Mouse (Mus musculus): ENCODE measurements around the gene Zfp28. TPM values are rescaled to one million over a fixed set of nuclear protein-coding genes. Genes with fewer than 3 reads are reported as not detected.

Gene Zfp28
- total RNA-seq (2012; rRNA removed) = 5.6 and 7.7 TPM in 2 replicates

DNA sequence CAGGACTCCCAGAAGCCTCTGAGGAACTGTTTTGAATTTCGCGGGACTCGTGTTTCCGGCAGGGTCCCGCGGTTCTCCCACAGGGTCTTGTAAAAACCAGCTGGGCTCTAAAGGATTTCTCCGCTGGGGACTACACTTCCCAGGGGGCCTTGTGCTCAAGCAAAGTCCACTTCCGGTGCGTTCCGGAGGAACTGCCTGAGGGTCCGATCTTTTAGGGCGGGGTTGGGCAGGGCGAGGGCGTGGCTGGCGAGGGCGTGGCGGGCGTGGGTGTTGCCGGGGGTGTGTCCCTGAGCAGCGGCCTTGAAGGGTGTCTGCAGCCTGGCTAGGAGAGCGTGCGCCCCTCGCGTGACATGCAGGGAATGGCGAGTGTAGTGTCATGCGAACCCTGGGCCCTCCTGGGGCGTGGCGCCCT, at the start of gene Zfp28:
TSS of gene Zfp28 (plus strand) at position 252 of the 412 bp plus-strand sequence.
- 0 out of 4 replicates have a peak, but pooled peaks cover 0 to 2% of the 10 kb centered on the region in 2 experiments for H3K4me1 ChIP-seq (ENCODE audit: control insufficient read depth in 2 of 2, insufficient read depth in 2 of 2, low read length in 2 of 2, poor library complexity in 1 of 2)
- in situ Hi-C loops (cut with MboI; ENCODE audit: low sequenced_read_pairs in 2 of 2, unreplicated experiment in 2 of 2) = no loop called here
- H3K4me3 ChIP-seq (ENCODE audit: insufficient read depth in 1 of 2, low read depth in 1 of 2, low read length in 2 of 2, poor library complexity in 1 of 2, severe bottlenecking in 1 of 2) = peak within 1 kb of the TSS; percentile 63 to 81
- no peak within 1 kb of the TSS for H3K27ac ChIP-seq (ENCODE audit: insufficient read depth, low read depth, low read length, poor library complexity, severe bottlenecking)
- no peaks in the 10 kb centered on the region for H3K36me3 ChIP-seq (ENCODE audit: control insufficient read depth, insufficient read depth, low read length, poor library complexity, severe bottlenecking)
- TF ChIP-seq HCFC1 (IDR thresholded peaks at IDR 0.05; ENCODE audit: borderline replicate concordance, insufficient read depth, low read length) (peak; percentile 97), MAFK (IDR thresholded peaks at IDR 0.05; ENCODE audit: insufficient read depth, low read depth, low read length) (no peak)
- no peaks in the 10 kb centered on the region for H3K9me3 ChIP-seq (ENCODE audit: control insufficient read depth, insufficient read depth, low read depth, low read length)
- peak; percentile 94 for DNase-seq (ENCODE audit: low read depth, low spot score)
- peak within 1 kb of the TSS; percentile 74 for H3K9ac ChIP-seq (ENCODE audit: insufficient read depth, low read depth, low read length, poor library complexity, severe bottlenecking)

DNA sequence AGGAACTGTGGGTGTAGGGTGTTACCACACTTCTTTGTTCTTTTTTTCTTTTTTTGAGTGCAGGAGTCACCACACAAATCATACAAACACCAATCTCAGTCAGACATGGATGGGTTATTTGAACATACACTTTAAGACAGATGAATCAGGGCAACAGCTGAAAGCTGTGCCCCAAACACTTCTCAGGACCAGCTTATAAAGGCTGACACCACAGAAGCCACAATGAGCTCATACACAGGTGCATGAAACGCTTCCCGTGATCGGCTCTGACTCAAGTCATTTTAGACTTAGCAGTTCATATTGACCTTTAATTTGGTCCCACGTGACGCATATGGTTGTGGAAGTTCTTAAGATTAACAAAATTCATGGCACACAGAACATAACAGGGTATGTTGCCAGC, 43.2 kb upstream of the Zfp28 start:
- H3K4me1 ChIP-seq (ENCODE audit: control insufficient read depth in 2 of 2, insufficient read depth in 2 of 2, low read length in 2 of 2, poor library complexity in 1 of 2) = no peaks in the 10 kb centered on the region
- no peaks in the 10 kb centered on the region for H3K9me3 ChIP-seq (ENCODE audit: control insufficient read depth, insufficient read depth, low read depth, low read length)
- no peak for TF ChIP-seq MAFK (IDR thresholded peaks at IDR 0.05; ENCODE audit: insufficient read depth, low read depth, low read length)
- no peak for TF ChIP-seq ZNF384 (IDR thresholded peaks at IDR 0.05; ENCODE audit: low read depth, low read length)
- no peak for TF ChIP-seq CHD2 (IDR thresholded peaks at IDR 0.05; ENCODE audit: low read depth, low read length)
- TF ChIP-seq ZC3H11A (IDR thresholded peaks at IDR 0.05; ENCODE audit: borderline replicate concordance, low read depth, low read length) = no peak
- TF ChIP-seq HCFC1 (IDR thresholded peaks at IDR 0.05; ENCODE audit: borderline replicate concordance, insufficient read depth, low read length) = no peak
- H3K36me3 ChIP-seq (ENCODE audit: control insufficient read depth, insufficient read depth, low read length, poor library complexity, severe bottlenecking) = no peaks in the 10 kb centered on the region
- in situ Hi-C loops (cut with MboI; ENCODE audit: low sequenced_read_pairs in 2 of 2, unreplicated experiment in 2 of 2) = no loop called here
- no peak overlapping the region for H3K9ac ChIP-seq (ENCODE audit: insufficient read depth, low read depth, low read length, poor library complexity, severe bottlenecking)
- DNase-seq (ENCODE audit: low read depth, low spot score) = no peak
- no peak overlapping the region for H3K27ac ChIP-seq (ENCODE audit: insufficient read depth, low read depth, low read length, poor library complexity, severe bottlenecking)
- H3K4me3 ChIP-seq (ENCODE audit: insufficient read depth in 1 of 2, low read depth in 1 of 2, low read length in 2 of 2, poor library complexity in 1 of 2, severe bottlenecking in 1 of 2) = no peak overlapping the region

DNA sequence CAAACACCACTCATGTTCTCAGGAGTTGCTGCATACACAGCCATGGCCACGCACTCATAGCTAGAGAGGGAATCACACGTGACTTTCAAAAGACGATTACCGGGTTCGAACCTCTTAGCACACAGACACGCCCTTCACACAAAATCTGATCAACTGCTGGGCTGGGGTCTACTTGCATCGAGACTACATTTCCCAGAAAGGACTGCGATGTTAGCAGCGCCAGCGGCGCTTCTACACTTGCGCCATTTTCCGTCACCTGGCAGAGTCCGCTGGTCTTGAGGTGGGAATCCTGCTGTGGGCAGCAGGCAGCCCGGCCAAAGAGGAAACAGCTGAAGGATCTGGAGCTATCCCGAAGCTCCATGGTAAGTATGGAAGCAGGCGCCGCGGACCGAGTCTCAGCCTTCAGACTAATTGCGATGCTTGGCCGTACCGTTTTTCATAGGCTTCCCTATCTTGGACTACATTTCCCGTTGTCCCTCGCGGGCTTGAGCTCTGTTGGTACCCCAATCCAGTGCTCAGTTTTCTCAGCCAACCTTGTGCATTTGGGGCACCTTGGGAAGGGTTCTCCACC, 39.5 kb upstream of the Zfp28 start, which contains the start of gene Gm3854:
TSS of gene Gm3854 (plus strand) at position 259 of the 571 bp plus-strand sequence.
- Histone ChIP-seq H3K9ac (ENCODE audit: insufficient read depth, low read depth, low read length, poor library complexity, severe bottlenecking) (peak within 1 kb of the TSS; percentile 87), H3K9me3 (ENCODE audit: control insufficient read depth, insufficient read depth, low read depth, low read length) (no peaks in the 10 kb centered on the region), H3K4me1 (ENCODE audit: control insufficient read depth in 2 of 2, insufficient read depth in 2 of 2, low read length in 2 of 2, poor library complexity in 1 of 2) (no peaks in the 10 kb centered on the region), H3K36me3 (ENCODE audit: control insufficient read depth, insufficient read depth, low read length, poor library complexity, severe bottlenecking) (no peaks in the 10 kb centered on the region), H3K27ac (ENCODE audit: insufficient read depth, low read depth, low read length, poor library complexity, severe bottlenecking) (no peak within 1 kb of the TSS), H3K4me3 (ENCODE audit: insufficient read depth in 1 of 2, low read depth in 1 of 2, low read length in 2 of 2, poor library complexity in 1 of 2, severe bottlenecking in 1 of 2) (peak within 1 kb of the TSS; percentile 92 to 97)
- peak; percentile 63 for DNase-seq (ENCODE audit: low read depth, low spot score)
- in situ Hi-C loops (cut with MboI; ENCODE audit: low sequenced_read_pairs in 2 of 2, unreplicated experiment in 2 of 2) = no loop called here
- TF ChIP-seq CHD2 (IDR thresholded peaks at IDR 0.05; ENCODE audit: low read depth, low read length) (no peak), ZNF384 (IDR thresholded peaks at IDR 0.05; ENCODE audit: low read depth, low read length) (no peak), ZC3H11A (IDR thresholded peaks at IDR 0.05; ENCODE audit: borderline replicate concordance, low read depth, low read length) (no peak), MAFK (IDR thresholded peaks at IDR 0.05; ENCODE audit: insufficient read depth, low read depth, low read length) (no peak), HCFC1 (IDR thresholded peaks at IDR 0.05; ENCODE audit: borderline replicate concordance, insufficient read depth, low read length) (peak; percentile 92)

DNA sequence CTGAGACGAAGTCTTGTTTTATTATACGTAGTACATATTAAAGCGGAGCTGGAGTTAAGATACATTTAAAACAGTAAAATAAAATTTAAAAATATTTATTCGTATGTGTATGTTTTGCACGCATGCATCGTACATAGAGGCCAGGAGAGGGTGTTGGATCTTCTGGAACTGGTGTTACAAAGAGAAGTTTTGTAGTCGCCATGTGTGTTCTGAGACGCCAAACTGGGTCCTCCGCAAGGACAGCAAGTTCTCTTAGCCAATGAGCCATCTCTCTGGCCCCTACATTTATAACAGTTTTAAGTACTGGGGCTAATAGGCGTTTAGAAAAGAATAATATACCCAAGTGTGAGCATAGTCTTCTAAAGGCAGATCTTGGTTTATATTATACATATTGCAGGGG, 39.0 kb upstream of the Zfp28 start:
- in situ Hi-C loops (cut with MboI; ENCODE audit: low sequenced_read_pairs in 2 of 2, unreplicated experiment in 2 of 2) = no loop called here
- H3K27ac ChIP-seq (ENCODE audit: insufficient read depth, low read depth, low read length, poor library complexity, severe bottlenecking) = no peak overlapping the region
- peak overlapping the region; percentile 92 to 97 for H3K4me3 ChIP-seq (ENCODE audit: insufficient read depth in 1 of 2, low read depth in 1 of 2, low read length in 2 of 2, poor library complexity in 1 of 2, severe bottlenecking in 1 of 2)
- no peaks in the 10 kb centered on the region for H3K9me3 ChIP-seq (ENCODE audit: control insufficient read depth, insufficient read depth, low read depth, low read length)
- no peaks in the 10 kb centered on the region; a peak in 1 of 4 replicates for H3K4me1 ChIP-seq (ENCODE audit: control insufficient read depth in 2 of 2, insufficient read depth in 2 of 2, low read length in 2 of 2, poor library complexity in 1 of 2)
- TF ChIP-seq HCFC1 (IDR thresholded peaks at IDR 0.05; ENCODE audit: borderline replicate concordance, insufficient read depth, low read length) = no peak
- no peak for TF ChIP-seq CHD2 (IDR thresholded peaks at IDR 0.05; ENCODE audit: low read depth, low read length)
- no peak for TF ChIP-seq MAFK (IDR thresholded peaks at IDR 0.05; ENCODE audit: insufficient read depth, low read depth, low read length)
- TF ChIP-seq ZNF384 (IDR thresholded peaks at IDR 0.05; ENCODE audit: low read depth, low read length) = no peak
- no peak for TF ChIP-seq ZC3H11A (IDR thresholded peaks at IDR 0.05; ENCODE audit: borderline replicate concordance, low read depth, low read length)
- no peak for DNase-seq (ENCODE audit: low read depth, low spot score)
- peak overlapping the region; percentile 69; the same call in 1 of the 2 replicates for H3K9ac ChIP-seq (ENCODE audit: insufficient read depth, low read depth, low read length, poor library complexity, severe bottlenecking)
- H3K36me3 ChIP-seq (ENCODE audit: control insufficient read depth, insufficient read depth, low read length, poor library complexity, severe bottlenecking) = no peaks in the 10 kb centered on the region

All from ES-E14 (cell line).